Mouse (Mus musculus): ENCODE data around the gene Pkn1.

The Pkn1 gene

GRCm38 (mm10) chr8:83693609-83694236 is 5.3 kb downstream of the Pkn1 start:
- DNase-seq (ENCODE audit: low read depth in 2 of 2, low spot score in 2 of 2), result no peak

- no peak for DNase-seq (ENCODE audit: low read depth in 2 of 2, low spot score in 2 of 2)
These were observed 9.7 kb downstream of the Pkn1 start for GRCm38 (mm10) chr8:83689264-83689663.

GRCm38 (mm10) chr8:83684517-83684916 is 14.5 kb downstream of the Pkn1 start:
- DNase-seq (ENCODE audit: low read depth in 2 of 2, low spot score in 2 of 2), result no peak

- no peak for DNase-seq (ENCODE audit: low read depth in 2 of 2, low spot score in 2 of 2)
These were observed 17.9 kb downstream of the Pkn1 start for GRCm38 (mm10) chr8:83681099-83681498.

- DNase-seq (ENCODE audit: low read depth in 2 of 2, low spot score in 2 of 2), result no peak
These were observed 18.4 kb downstream of the Pkn1 start for GRCm38 (mm10) chr8:83680603-83681002.

- no peak for DNase-seq (ENCODE audit: low read depth in 2 of 2, low spot score in 2 of 2)
These were observed 19.1 kb downstream of the Pkn1 start for GRCm38 (mm10) chr8:83679866-83680265.

GRCm38 (mm10) chr8:83674497-83674896 is 24.5 kb downstream of the Pkn1 start:
- no peak for DNase-seq (ENCODE audit: low read depth in 2 of 2, low spot score in 2 of 2)

GRCm38 (mm10) chr8:83672936-83673335 is 26.0 kb downstream of the Pkn1 start:
- no peak for DNase-seq (ENCODE audit: low read depth in 2 of 2, low spot score in 2 of 2)

GRCm38 (mm10) chr8:83669013-83669412 is 30.0 kb downstream of the Pkn1 start:
- DNase-seq (ENCODE audit: low read depth in 2 of 2, low spot score in 2 of 2), result no peak

- peak; percentile 25 to 50 for DNase-seq (ENCODE audit: low read depth in 2 of 2, low spot score in 2 of 2)
These were observed 30.7 kb downstream of the Pkn1 start for GRCm38 (mm10) chr8:83668010-83668916.

GRCm38 (mm10) chr8:83667526-83667925 is 31.5 kb downstream of the Pkn1 start:
- DNase-seq (ENCODE audit: low read depth in 2 of 2, low spot score in 2 of 2), result no peak

- no peak for DNase-seq (ENCODE audit: low read depth in 2 of 2, low spot score in 2 of 2)
These were observed 32.1 kb downstream of the Pkn1 start for GRCm38 (mm10) chr8:83666866-83667234.

- no peak for DNase-seq (ENCODE audit: low read depth in 2 of 2, low spot score in 2 of 2)
These were observed 32.8 kb downstream of the Pkn1 start, which contains the start of gene Ptger1 for GRCm38 (mm10) chr8:83665969-83666865. Gene Ptger1 (plus strand): TSS chr8:83666678.

- no peak for DNase-seq (ENCODE audit: low read depth in 2 of 2, low spot score in 2 of 2)
These were observed 33.9 kb downstream of the Pkn1 start for GRCm38 (mm10) chr8:83664931-83665625.

GRCm38 (mm10) chr8:83664096-83664495 is 34.9 kb downstream of the Pkn1 start:
- no peak for DNase-seq (ENCODE audit: low read depth in 2 of 2, low spot score in 2 of 2)

- peak; percentile 86 to 90 for DNase-seq (ENCODE audit: low read depth in 2 of 2, low spot score in 2 of 2)
These were observed 36.6 kb downstream of the Pkn1 start for GRCm38 (mm10) chr8:83662421-83662826.

GRCm38 (mm10) chr8:83660995-83661680 is 37.8 kb downstream of the Pkn1 start:
- no peak for DNase-seq (ENCODE audit: low read depth in 2 of 2, low spot score in 2 of 2)

- no peak for DNase-seq (ENCODE audit: low read depth in 2 of 2, low spot score in 2 of 2)
These were observed 38.4 kb downstream of the Pkn1 start for GRCm38 (mm10) chr8:83660545-83660944.

GRCm38 (mm10) chr8:83656484-83657246 is 42.3 kb downstream of the Pkn1 start:
- no peak for DNase-seq (ENCODE audit: low read depth in 2 of 2, low spot score in 2 of 2)

Data from CD8-positive naive resting alpha-beta T cell, adult 2 months (primary cell).